Mouse (Mus musculus): Measurements from ENCODE around the gene Tmem183a. TPM values are rescaled to one million over a fixed set of nuclear protein-coding genes. Genes with fewer than 3 reads are reported as not detected.

Gene Tmem183a
- polyA plus RNA-seq, 1 experiment from 2014 or later, result 78.0 TPM

DNA sequence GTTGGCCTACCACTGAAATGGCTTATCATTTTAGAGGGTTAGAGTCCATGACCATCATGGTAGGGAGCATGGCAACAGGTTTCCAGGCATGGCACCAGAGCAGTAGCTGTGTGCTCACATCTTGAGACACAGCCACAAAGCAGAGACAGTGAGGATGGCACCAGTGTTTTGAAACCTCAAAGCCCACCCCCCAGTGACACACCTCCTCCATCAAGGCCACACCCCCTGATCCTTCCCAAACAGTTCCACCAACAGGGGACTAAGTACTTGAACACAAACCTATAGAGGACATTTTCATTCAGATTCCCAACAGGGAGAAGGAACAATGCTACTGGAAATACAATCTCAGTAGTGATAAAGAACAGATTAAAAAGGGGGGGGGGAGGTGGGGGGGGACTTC is 23.4 kb upstream of the Tmem183a start:
- H3K9me3 ChIP-seq (ENCODE audit: control insufficient read depth, low read length), result no peaks in the 10 kb centered on the region
- ATAC-seq (ENCODE audit: low read depth), result no peak
- H3K4me1 ChIP-seq (ENCODE audit: control insufficient read depth, insufficient read depth, low read length), result peaks cover 10% of the 10 kb centered on the region; the same call in 1 of the 2 replicates
- H3K27ac ChIP-seq (replicated peaks; ENCODE audit: low read depth, low read length), result no peak overlapping the region
- H3K4me3 ChIP-seq (ENCODE audit: low read depth, low read length), result no peak overlapping the region
- no peak for DNase-seq (ENCODE audit: low spot score)
- no peak overlapping the region for H3K4me2 ChIP-seq (ENCODE audit: low read depth, low read length)
- H3K27me3 ChIP-seq (replicated peaks; ENCODE audit: control insufficient read depth, insufficient read depth, low read length), result no peaks in the 10 kb centered on the region
- H3K9ac ChIP-seq (ENCODE audit: low read depth, low read length), result no peak overlapping the region
- no peaks in the 10 kb centered on the region for H3K36me3 ChIP-seq (ENCODE audit: control insufficient read depth, insufficient read depth, low read length)

DNA sequence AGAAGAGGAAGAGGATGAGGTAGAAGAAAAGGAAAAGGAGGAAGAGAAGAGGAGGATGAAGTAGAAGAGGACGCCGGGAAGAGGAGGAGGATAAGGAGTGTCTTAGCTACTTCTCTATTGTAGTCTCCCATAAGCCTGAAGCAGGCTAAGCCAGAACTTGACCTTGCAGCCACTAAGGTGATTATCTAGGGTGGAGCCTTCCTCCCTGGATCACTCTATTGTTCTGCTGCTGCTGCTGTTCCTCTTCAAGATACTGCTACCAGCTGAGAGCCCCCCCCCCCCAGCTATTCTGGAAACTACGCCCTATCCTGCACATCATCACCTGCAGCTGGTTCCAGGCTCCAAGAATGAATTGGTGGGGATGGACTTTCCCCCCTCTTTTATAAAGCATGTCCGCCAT is 22.8 kb upstream of the Tmem183a start:
- 79% methylated on average over 4 of the region's 4 CpGs for WGBS
- ATAC-seq (ENCODE audit: low read depth), result no peak
- no peak for DNase-seq (ENCODE audit: low spot score)

DNA sequence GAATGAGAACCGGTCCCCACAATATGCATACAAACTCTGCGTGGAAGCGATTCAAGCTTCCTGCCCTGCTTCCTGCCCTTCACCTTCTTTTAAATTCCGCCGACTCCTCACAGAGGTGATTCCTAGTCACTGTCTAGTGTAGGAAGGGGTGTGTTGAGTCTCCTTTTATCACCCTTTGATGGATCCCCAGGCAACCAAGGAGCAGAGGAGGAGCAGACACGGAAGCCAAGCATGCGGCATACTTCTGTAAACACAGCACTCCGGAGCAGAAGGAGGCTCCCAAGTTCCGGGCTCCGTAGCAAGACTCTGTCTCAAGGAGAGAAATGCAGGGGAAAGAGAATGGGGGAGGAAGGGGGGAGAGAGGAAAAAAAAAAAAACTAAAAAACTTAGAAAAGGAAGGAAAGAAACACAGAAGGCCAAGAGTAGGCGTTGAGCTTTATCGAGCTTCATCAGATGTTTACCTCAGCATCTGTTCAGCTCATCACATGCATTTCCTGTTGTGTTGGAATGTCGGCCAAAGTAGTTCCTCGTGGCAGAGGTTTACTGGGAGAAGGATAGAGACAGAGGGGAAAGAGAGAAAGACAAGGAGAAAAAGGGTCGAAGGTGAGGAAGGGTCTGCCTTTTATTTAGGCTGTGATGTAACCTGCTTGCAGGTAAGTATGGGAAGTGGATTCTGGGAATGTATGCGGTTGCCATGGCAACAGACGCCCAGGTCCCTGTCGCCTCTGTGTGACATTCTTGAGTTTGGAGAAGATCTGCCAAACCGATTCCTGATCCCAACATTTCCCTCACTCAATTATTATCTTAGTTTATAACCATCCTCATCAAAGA is 20.2 kb upstream of the Tmem183a start:
- no peak for ATAC-seq (ENCODE audit: low read depth)
- 6% methylated on average over 19 of the region's 19 CpGs for WGBS
- Histone ChIP-seq H3K27me3 (replicated peaks; ENCODE audit: control insufficient read depth, insufficient read depth, low read length) (no peaks in the 10 kb centered on the region), H3K4me3 (ENCODE audit: low read depth, low read length) (peak overlapping the region; percentile 32), H3K4me2 (ENCODE audit: low read depth, low read length) (peak overlapping the region; percentile 58), H3K36me3 (ENCODE audit: control insufficient read depth, insufficient read depth, low read length) (no peaks in the 10 kb centered on the region), H3K27ac (replicated peaks; ENCODE audit: low read depth, low read length) (no peak overlapping the region), H3K4me1 (ENCODE audit: control insufficient read depth, insufficient read depth, low read length) (peaks cover 10% of the 10 kb centered on the region; the same call in 1 of the 2 replicates), H3K9ac (ENCODE audit: low read depth, low read length) (peak overlapping the region; percentile 55), H3K9me3 (ENCODE audit: control insufficient read depth, low read length) (no peaks in the 10 kb centered on the region)
- DNase-seq (ENCODE audit: low spot score), result no peak

More for the DNA sequence above, 22.8 kb upstream of the Tmem183a start:
- no peaks in the 10 kb centered on the region for H3K9me3 ChIP-seq (ENCODE audit: control insufficient read depth, low read length)
- H3K4me2 ChIP-seq (ENCODE audit: low read depth, low read length), result no peak overlapping the region
- H3K4me3 ChIP-seq (ENCODE audit: low read depth, low read length), result no peak overlapping the region
- H3K27me3 ChIP-seq (replicated peaks; ENCODE audit: control insufficient read depth, insufficient read depth, low read length), result no peaks in the 10 kb centered on the region
- H3K4me1 ChIP-seq (ENCODE audit: control insufficient read depth, insufficient read depth, low read length), result peaks cover 10% of the 10 kb centered on the region; the same call in 1 of the 2 replicates
- no peak overlapping the region for H3K9ac ChIP-seq (ENCODE audit: low read depth, low read length)
- no peaks in the 10 kb centered on the region for H3K36me3 ChIP-seq (ENCODE audit: control insufficient read depth, insufficient read depth, low read length)
- H3K27ac ChIP-seq (replicated peaks; ENCODE audit: low read depth, low read length), result no peak overlapping the region

DNA sequence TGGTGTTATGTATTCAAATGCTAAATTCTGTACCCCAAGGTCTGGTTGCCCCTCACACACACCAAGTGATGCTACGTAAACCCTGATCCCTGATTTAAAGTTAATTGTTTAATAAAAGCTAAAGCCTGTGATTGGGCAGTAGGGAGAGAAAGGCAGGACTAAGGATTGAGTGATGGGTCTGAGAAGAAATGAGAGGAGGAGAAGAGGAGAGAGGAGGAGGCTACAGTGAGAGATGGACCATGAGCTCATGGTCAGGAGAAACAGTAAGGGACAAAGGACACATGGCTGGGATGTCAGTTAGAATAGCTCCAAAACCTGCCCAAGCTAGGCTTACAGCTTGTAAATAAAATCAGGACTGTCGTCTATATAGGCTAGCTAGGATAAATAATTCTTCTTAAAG is 19.3 kb upstream of the Tmem183a start:
- Histone ChIP-seq H3K9me3 (ENCODE audit: control insufficient read depth, low read length) (no peaks in the 10 kb centered on the region), H3K36me3 (ENCODE audit: control insufficient read depth, insufficient read depth, low read length) (no peaks in the 10 kb centered on the region), H3K4me3 (ENCODE audit: low read depth, low read length) (no peak overlapping the region), H3K27me3 (replicated peaks; ENCODE audit: control insufficient read depth, insufficient read depth, low read length) (no peaks in the 10 kb centered on the region), H3K27ac (replicated peaks; ENCODE audit: low read depth, low read length) (no peak overlapping the region), H3K4me1 (ENCODE audit: control insufficient read depth, insufficient read depth, low read length) (peaks cover 10% of the 10 kb centered on the region; the same call in 1 of the 2 replicates), H3K4me2 (ENCODE audit: low read depth, low read length) (no peak overlapping the region), H3K9ac (ENCODE audit: low read depth, low read length) (no peak overlapping the region)
- no peak for DNase-seq (ENCODE audit: low spot score)
- 85% methylated on average over 2 of the region's 2 CpGs for WGBS
- no peak for ATAC-seq (ENCODE audit: low read depth)

DNA sequence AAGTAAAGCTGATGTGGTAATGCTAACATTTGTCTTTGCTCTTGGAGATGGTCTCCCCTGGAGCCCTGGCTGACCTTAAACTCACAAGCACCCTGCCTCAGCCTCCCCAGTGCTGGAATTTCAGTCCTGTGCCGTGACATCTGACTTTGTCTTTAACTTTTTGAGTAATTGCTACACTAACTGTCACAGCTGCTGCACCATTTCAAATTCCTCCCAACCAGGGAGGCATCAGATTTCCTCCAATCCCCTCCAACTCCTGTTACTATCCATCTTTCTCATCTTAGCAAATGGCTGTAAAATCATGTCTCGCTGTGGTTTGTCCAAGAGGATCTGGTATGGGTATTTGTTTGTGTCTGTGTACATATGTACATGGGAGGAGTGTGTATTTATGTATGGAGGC is 12.3 kb upstream of the Tmem183a start:
- Histone ChIP-seq H3K9me3 (ENCODE audit: control insufficient read depth, low read length) (no peaks in the 10 kb centered on the region), H3K27me3 (replicated peaks; ENCODE audit: control insufficient read depth, insufficient read depth, low read length) (no peaks in the 10 kb centered on the region), H3K36me3 (ENCODE audit: control insufficient read depth, insufficient read depth, low read length) (no peaks in the 10 kb centered on the region), H3K27ac (replicated peaks; ENCODE audit: low read depth, low read length) (no peak overlapping the region), H3K9ac (ENCODE audit: low read depth, low read length) (no peak overlapping the region), H3K4me2 (ENCODE audit: low read depth, low read length) (no peak overlapping the region), H3K4me1 (ENCODE audit: control insufficient read depth, insufficient read depth, low read length) (no peaks in the 10 kb centered on the region), H3K4me3 (ENCODE audit: low read depth, low read length) (no peak overlapping the region)
- WGBS, result 55% methylated on average over 2 of the region's 2 CpGs
- no peak for ATAC-seq (ENCODE audit: low read depth)
- no peak for DNase-seq (ENCODE audit: low spot score)

DNA sequence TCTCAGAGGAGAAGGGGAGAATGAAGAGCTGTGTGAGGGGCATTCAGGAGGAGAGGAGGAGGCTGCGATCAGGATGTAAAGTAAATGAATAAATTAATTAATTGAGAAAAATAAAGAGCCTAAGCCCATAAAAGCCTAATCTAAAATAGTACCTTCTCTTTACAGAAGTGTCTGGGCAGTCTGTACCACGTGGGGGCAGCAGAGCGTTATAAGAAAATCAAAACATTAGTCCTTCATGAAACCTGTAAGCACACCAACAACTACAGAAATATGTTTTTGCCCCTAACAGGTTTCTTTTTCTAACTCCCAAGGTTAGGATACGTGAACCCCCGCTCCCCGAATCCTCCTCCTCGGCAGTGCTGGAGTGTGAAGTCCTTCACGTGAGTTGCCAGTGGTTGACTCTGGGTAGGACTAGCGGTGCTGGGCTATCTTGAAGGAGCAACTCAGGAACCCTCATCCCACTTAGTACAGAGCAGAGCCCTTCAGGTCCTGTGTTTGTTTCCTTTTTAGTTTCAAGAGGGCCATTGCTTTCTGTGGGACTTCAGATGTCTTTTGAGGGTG is 7.1 kb upstream of the Tmem183a start:
- no peaks in the 10 kb centered on the region for H3K36me3 ChIP-seq (ENCODE audit: control insufficient read depth, insufficient read depth, low read length)
- WGBS, result 50% methylated on average over 9 of the region's 9 CpGs
- no peak overlapping the region for H3K9ac ChIP-seq (ENCODE audit: low read depth, low read length)
- H3K4me2 ChIP-seq (ENCODE audit: low read depth, low read length), result no peak overlapping the region
- H3K27me3 ChIP-seq (replicated peaks; ENCODE audit: control insufficient read depth, insufficient read depth, low read length), result no peaks in the 10 kb centered on the region
- DNase-seq (ENCODE audit: low spot score), result peak; percentile 69
- no peak overlapping the region for H3K4me3 ChIP-seq (ENCODE audit: low read depth, low read length)
- H3K4me1 ChIP-seq (ENCODE audit: control insufficient read depth, insufficient read depth, low read length), result no peaks in the 10 kb centered on the region
- ATAC-seq (ENCODE audit: low read depth), result 0 out of 2 replicates have a peak, but pooled peaks have one; percentile 41
- H3K9me3 ChIP-seq (ENCODE audit: control insufficient read depth, low read length), result no peaks in the 10 kb centered on the region
- no peak overlapping the region for H3K27ac ChIP-seq (replicated peaks; ENCODE audit: low read depth, low read length)

DNA sequence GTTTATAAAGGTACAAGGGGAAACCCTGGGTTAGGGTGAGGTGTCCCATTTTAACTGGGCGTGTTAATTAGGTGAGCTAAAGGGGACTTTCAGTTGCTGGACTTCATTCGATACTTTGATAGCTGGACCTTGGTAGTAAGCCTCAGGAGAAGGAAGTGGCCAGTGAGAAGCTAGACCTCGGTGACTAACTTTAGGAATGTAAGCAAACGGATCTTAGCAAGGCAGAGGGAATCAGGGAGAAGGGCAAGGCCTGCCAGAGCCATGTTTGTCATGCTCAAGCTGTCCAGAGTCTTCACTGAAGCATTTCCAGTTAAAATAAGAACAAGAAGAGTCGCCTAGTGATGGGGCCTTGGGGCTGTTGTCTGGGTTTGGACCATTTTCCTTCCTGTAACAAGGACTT is 3.7 kb upstream of the Tmem183a start:
- Histone ChIP-seq H3K27ac (replicated peaks; ENCODE audit: low read depth, low read length) (no peak overlapping the region), H3K27me3 (replicated peaks; ENCODE audit: control insufficient read depth, insufficient read depth, low read length) (no peaks in the 10 kb centered on the region), H3K9me3 (ENCODE audit: control insufficient read depth, low read length) (no peaks in the 10 kb centered on the region), H3K4me3 (ENCODE audit: low read depth, low read length) (no peak overlapping the region), H3K4me1 (ENCODE audit: control insufficient read depth, insufficient read depth, low read length) (peaks cover 6% of the 10 kb centered on the region), H3K9ac (ENCODE audit: low read depth, low read length) (no peak overlapping the region), H3K4me2 (ENCODE audit: low read depth, low read length) (no peak overlapping the region), H3K36me3 (ENCODE audit: control insufficient read depth, insufficient read depth, low read length) (peaks cover 3% of the 10 kb centered on the region; the same call in 1 of the 2 replicates)
- WGBS, result 62% methylated on average over 5 of the region's 5 CpGs
- DNase-seq (ENCODE audit: low spot score) (no peak), ATAC-seq (ENCODE audit: low read depth) (no peak)

DNA sequence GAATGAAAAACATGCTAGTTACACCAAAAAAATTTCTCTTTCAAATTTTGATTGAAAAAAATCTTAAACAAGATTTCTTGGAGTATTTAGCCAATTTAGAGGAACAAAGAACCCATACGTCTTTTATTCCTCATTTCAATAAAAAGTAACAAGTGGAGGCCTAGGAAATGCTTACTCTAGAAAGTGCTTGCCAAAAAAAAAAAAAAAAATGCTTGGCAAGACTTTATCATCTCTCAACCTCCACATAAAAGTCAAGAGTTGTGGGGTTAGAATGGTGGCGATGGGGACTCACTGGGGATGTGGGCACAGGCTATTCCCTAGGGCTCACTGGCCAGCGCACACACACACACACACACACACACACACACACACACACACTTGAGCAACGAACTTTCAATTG is 1.4 kb upstream of the Tmem183a start:
- H3K4me2 ChIP-seq (ENCODE audit: low read depth, low read length), result no peak overlapping the region
- no peak overlapping the region for H3K27ac ChIP-seq (replicated peaks; ENCODE audit: low read depth, low read length)
- H3K9ac ChIP-seq (ENCODE audit: low read depth, low read length), result no peak overlapping the region
- WGBS, result 77% methylated on average over 4 of the region's 4 CpGs
- ATAC-seq (ENCODE audit: low read depth) (no peak), DNase-seq (ENCODE audit: low spot score) (no peak)
- H3K4me3 ChIP-seq (ENCODE audit: low read depth, low read length), result no peak overlapping the region
- H3K27me3 ChIP-seq (replicated peaks; ENCODE audit: control insufficient read depth, insufficient read depth, low read length), result no peaks in the 10 kb centered on the region
- no peaks in the 10 kb centered on the region for H3K9me3 ChIP-seq (ENCODE audit: control insufficient read depth, low read length)
- H3K36me3 ChIP-seq (ENCODE audit: control insufficient read depth, insufficient read depth, low read length), result peaks cover 25% of the 10 kb centered on the region
- peaks cover 6% of the 10 kb centered on the region for H3K4me1 ChIP-seq (ENCODE audit: control insufficient read depth, insufficient read depth, low read length)
